Mouse (Mus musculus) CH12.LX (cell line): ENCODE results near the gene Cradd. TPM values are rescaled to one million over a fixed set of nuclear protein-coding genes. Genes with fewer than 3 reads are reported as not detected.

Source experiments
- DNase-seq: peaks from one replicate; pipeline ENCODE4 v3.0.0-alpha.2; 2013; ENCODE audit errors: extremely low read depth
- H3K27ac ChIP-seq: 2 replicates; pipeline ENCODE4 v1.5.1; 2012; ENCODE audit warnings: low read depth, mild to moderate bottlenecking, control low read depth, moderate library complexity; ENCODE audit not compliant: insufficient read depth
- H3K27me3 ChIP-seq: replicated peaks from 2 replicates; pipeline ENCODE3; 2012; ENCODE audit warnings: inconsistent platforms
- H3K36me3 ChIP-seq, 2 experiments: replicated peaks in 1 of 2; 2 replicates each; pipeline versions ENCODE3 to v1.6.1; 2012; ENCODE audit warnings: inconsistent platforms in 1 of 2, low read length in 1 of 2, mild to moderate bottlenecking in 1 of 2, mixed read lengths in 1 of 2, moderate library complexity in 1 of 2; ENCODE audit not compliant: control insufficient read depth in 1 of 2, insufficient read depth in 1 of 2
- H3K4me1 ChIP-seq, 2 experiments: 2 replicates each; pipeline ENCODE4 v1.6.1; 2012; ENCODE audit warnings: inconsistent platforms in 1 of 2, moderate library complexity in 1 of 2; ENCODE audit not compliant: insufficient read depth in 2 of 2, control insufficient read depth in 1 of 2
- H3K4me2 ChIP-seq: 2 replicates; pipeline ENCODE4 v1.6.1; 2012; ENCODE audit warnings: low read depth, mild to moderate bottlenecking, control low read depth; ENCODE audit not compliant: poor library complexity, insufficient read depth, severe bottlenecking
- H3K4me3 ChIP-seq, 3 experiments: fragments of 150-350 bp in 1 of 3; sonication (generic) in 1 of 3; replicated peaks in 1 of 3; 2 replicates each; pipeline versions ENCODE3 to v1.5.1; 2011 to 2012; ENCODE audit warnings: low read depth in 2 of 3, low read length in 2 of 3, mild to moderate bottlenecking in 2 of 3, moderate library complexity in 2 of 3, control low read depth in 1 of 3, improper control_type of control experiment in 1 of 3, inconsistent platforms in 1 of 3, mixed read lengths in 1 of 3; ENCODE audit not compliant: poor library complexity in 1 of 3
- H3K79me2 ChIP-seq: replicated peaks from 2 replicates; pipeline ENCODE4 v1.6.1; 2012; ENCODE audit warnings: mild to moderate bottlenecking, moderate library complexity; ENCODE audit not compliant: control insufficient read depth, poor library complexity, insufficient read depth, severe bottlenecking; ENCODE audit errors: extremely low read depth
- H3K9ac ChIP-seq: 2 replicates; pipeline ENCODE4 v1.6.1; 2012; ENCODE audit warnings: low read depth, mild to moderate bottlenecking, control low read depth, moderate library complexity; ENCODE audit not compliant: insufficient read depth
- H3K9me3 ChIP-seq: replicated peaks from 2 replicates; pipeline ENCODE3; 2012; ENCODE audit warnings: low read length, inconsistent platforms, mixed read lengths
- BHLHE40 ChIP-seq: IDR thresholded peaks from 2 replicates; pipeline ENCODE4 v1.6.1; 2011; ENCODE audit warnings: mild to moderate bottlenecking, low read depth, low read length, improper control_type of control experiment
- CHD1 ChIP-seq: IDR thresholded peaks from 2 replicates; pipeline ENCODE4 v1.6.1; 2012; ENCODE audit warnings: low read depth, low read length, improper control_type of control experiment, inconsistent platforms
- CHD2 ChIP-seq: IDR thresholded peaks from 2 replicates; pipeline ENCODE4 v1.6.1; 2011; ENCODE audit warnings: low read length, improper control_type of control experiment
- E2F4 ChIP-seq: IDR thresholded peaks from 2 replicates; pipeline ENCODE4 v1.6.1; 2011; ENCODE audit warnings: low read depth, low read length, improper control_type of control experiment; ENCODE audit not compliant: insufficient replicate concordance
- EP300 ChIP-seq: IDR thresholded peaks from 2 replicates; pipeline ENCODE4 v1.6.1; 2011; ENCODE audit warnings: low read length, improper control_type of control experiment
- HCFC1 ChIP-seq: IDR thresholded peaks from 2 replicates; pipeline ENCODE4 v1.6.1; 2012; ENCODE audit warnings: low read depth, mild to moderate bottlenecking, inconsistent platforms, low read length, improper control_type of control experiment
- IRF4 ChIP-seq: IDR thresholded peaks from 2 replicates; pipeline ENCODE4 v1.6.1; 2014; ENCODE audit warnings: low read depth, mild to moderate bottlenecking, inconsistent platforms, low read length, improper control_type of control experiment
- KAT2A ChIP-seq: IDR thresholded peaks from 2 replicates; pipeline ENCODE4 v1.6.1; 2012; ENCODE audit warnings: low read length, improper control_type of control experiment, inconsistent platforms; ENCODE audit not compliant: insufficient replicate concordance
- MAFK ChIP-seq: IDR thresholded peaks from 2 replicates; pipeline ENCODE4 v1.6.1; 2011; ENCODE audit warnings: low read length, improper control_type of control experiment; ENCODE audit not compliant: insufficient replicate concordance
- MAX ChIP-seq: IDR thresholded peaks from 2 replicates; pipeline ENCODE4 v1.6.1; 2011; ENCODE audit warnings: low read length, improper control_type of control experiment
- MEF2A ChIP-seq: IDR thresholded peaks from 2 replicates; pipeline ENCODE4 v1.6.1; 2014; ENCODE audit warnings: low read depth, mild to moderate bottlenecking, inconsistent platforms, low read length, improper control_type of control experiment, borderline replicate concordance
- NELFE ChIP-seq: IDR thresholded peaks from 2 replicates; pipeline ENCODE4 v1.6.1; 2011; ENCODE audit warnings: low read depth, low read length, improper control_type of control experiment
- PAX5 ChIP-seq: IDR thresholded peaks from 2 replicates; pipeline ENCODE4 v1.6.1; 2012; ENCODE audit warnings: low read length, inconsistent platforms, mixed read lengths
- POLR2A ChIP-seq: IDR thresholded peaks from 2 replicates; pipeline ENCODE4 v1.6.1; 2011; ENCODE audit warnings: low read depth, mild to moderate bottlenecking, improper control_type of control experiment, low read length
- POLR2AphosphoS2 ChIP-seq: IDR thresholded peaks from 2 replicates; pipeline ENCODE4 v1.6.1; 2011; ENCODE audit warnings: low read depth, low read length, improper control_type of control experiment
- RCOR1 ChIP-seq: conservative IDR thresholded peaks from 2 replicates; pipeline ENCODE4 v1.6.1; 2012; ENCODE audit warnings: low read depth, mild to moderate bottlenecking, inconsistent platforms, low read length, improper control_type of control experiment
- SIN3A ChIP-seq: IDR thresholded peaks from 2 replicates; pipeline ENCODE4 v1.6.1; 2012; ENCODE audit warnings: low read length, improper control_type of control experiment, inconsistent platforms
- SMC3 ChIP-seq: IDR thresholded peaks from 2 replicates; pipeline ENCODE4 v1.6.1; 2011; ENCODE audit warnings: low read depth, low read length, improper control_type of control experiment
- TBP ChIP-seq: conservative IDR thresholded peaks from 2 replicates; pipeline ENCODE4 v1.6.1; 2011; ENCODE audit warnings: low read depth, low read length, improper control_type of control experiment
- UBTF ChIP-seq: IDR thresholded peaks from 2 replicates; pipeline ENCODE4 v1.6.1; 2012; ENCODE audit warnings: low read depth, mild to moderate bottlenecking, inconsistent platforms, low read length, improper control_type of control experiment, moderate library complexity
- USF1 ChIP-seq: IDR thresholded peaks from 2 replicates; pipeline ENCODE4 v1.6.1; 2014; ENCODE audit warnings: low read depth, mild to moderate bottlenecking, inconsistent platforms, low read length, improper control_type of control experiment
- USF2 ChIP-seq: conservative IDR thresholded peaks from 2 replicates; pipeline ENCODE4 v1.6.1; 2011; ENCODE audit warnings: low read depth, low read length, improper control_type of control experiment
- ZC3H11A ChIP-seq: IDR thresholded peaks from 2 replicates; pipeline ENCODE4 v1.6.1; 2012; ENCODE audit warnings: low read depth, mild to moderate bottlenecking, inconsistent platforms, low read length, improper control_type of control experiment
- ZKSCAN1 ChIP-seq: IDR thresholded peaks from 2 replicates; pipeline ENCODE4 v1.6.1; 2012; ENCODE audit warnings: low read depth, inconsistent platforms, low read length, improper control_type of control experiment, borderline replicate concordance
- ZMIZ1 ChIP-seq: IDR thresholded peaks from 2 replicates; pipeline ENCODE4 v1.6.1; 2012; ENCODE audit warnings: low read depth, mild to moderate bottlenecking, inconsistent platforms, low read length, improper control_type of control experiment
- ZNF384 ChIP-seq: IDR thresholded peaks from 2 replicates; pipeline ENCODE4 v1.6.1; 2012; ENCODE audit warnings: low read depth, low read length, improper control_type of control experiment, inconsistent platforms
- dilution Hi-C: fragments of 300-500 bp; cut with MboI; formaldehyde crosslinking; loops from 2 replicates; pipeline ENCODE4 v1.14.3; 2020; ENCODE audit warnings: low sequenced_read_pairs; ENCODE audit not compliant: extremely low pct_unique_long_range_greater_than_20kb, extremely low pct_ligation_motif_present
- in situ Hi-C: fragments of 300-500 bp; cut with MboI; formaldehyde crosslinking; loops from 3 replicates; pipeline ENCODE4 v1.14.3; 2019; ENCODE audit warnings: low sequenced_read_pairs, low pct_ligation_motif_present, low pct_unique_long_range_greater_than_20kb, mixed read lengths
- polyA plus RNA-seq: library from polyadenylated mRNA; unstranded; fragments of >175 nt; gene quantifications from 2 replicates; pipeline ENCODE4 v1.2.1, GENCODE M21; 2012; ENCODE audit warnings: low read depth; ENCODE audit not compliant: insufficient read length
- total RNA-seq, 2 experiments: library from RNA; depleted of rRNA; stranded (reverse); fragments of 300-350 nt in 1 of 2; fragments of >200 nt in 1 of 2; gene quantifications; 2 replicates each; pipeline ENCODE4 v1.2.3; 2012 to 2014

Cradd gene
- total and polyA plus RNA-seq, 3 experiments = 5.6 to 8.8 (median 5.6) TPM

- Histone ChIP-seq H3K79me2 (no peaks in the 10 kb centered on the region), H3K4me2 (no peak overlapping the region), H3K27me3 (no peaks in the 10 kb centered on the region), H3K9ac (no peak overlapping the region), H3K9me3 (peaks cover 6% of the 10 kb centered on the region), H3K36me3 (no peaks in the 10 kb centered on the region), H3K4me3 (no peak overlapping the region), H3K4me1 (peaks cover 0 to 11% of the 10 kb centered on the region in 2 experiments; a peak in 2 of 4 replicates), H3K27ac (no peak overlapping the region)
- TF ChIP-seq KAT2A = no peak
- no peak for TF ChIP-seq E2F4
- no peak for TF ChIP-seq SMC3
- TF ChIP-seq NELFE = no peak
- TF ChIP-seq ZMIZ1 = no peak
- no peak for TF ChIP-seq SIN3A
- no peak for TF ChIP-seq POLR2AphosphoS2
- no peak for TF ChIP-seq MAX
- TF ChIP-seq HCFC1 = no peak
- TF ChIP-seq CHD1 = no peak
- TF ChIP-seq ZKSCAN1 = no peak
- no peak for TF ChIP-seq UBTF
- no peak for TF ChIP-seq MAFK
- TF ChIP-seq MEF2A = no peak
- no peak for TF ChIP-seq ZNF384
- no peak for TF ChIP-seq USF2
- TF ChIP-seq ZC3H11A = no peak
- TF ChIP-seq PAX5 = no peak
- dilution Hi-C loops = no loop called here
- DNase-seq = no peak
- in situ Hi-C loops = no loop called here
Measured at GRCm38 (mm10) chr10:95170721-95171354, 153.1 kb downstream of the Cradd start.

DNA sequence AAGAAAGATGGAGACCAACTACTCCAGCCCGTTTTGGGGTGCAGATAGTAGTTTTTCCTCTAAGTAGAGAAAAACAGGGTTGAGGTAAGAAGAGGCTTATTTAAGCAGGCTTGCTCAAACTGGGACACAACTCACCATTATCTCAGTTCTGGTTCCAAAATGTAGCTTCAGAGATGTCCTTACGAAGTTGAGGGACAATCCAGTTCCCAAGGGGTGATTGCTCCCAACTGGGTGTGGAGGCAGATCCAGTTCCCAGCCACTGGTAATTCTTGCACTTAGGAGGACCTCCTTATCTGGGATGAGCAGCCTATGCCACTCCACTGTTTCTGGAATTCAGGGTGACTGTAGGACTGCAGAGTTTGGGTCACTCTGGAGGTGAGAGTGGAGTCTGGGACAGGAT lies 159.0 kb downstream of the Cradd start:
- H3K27ac ChIP-seq = no peak overlapping the region
- in situ Hi-C loops = no loop called here
- no peaks in the 10 kb centered on the region for H3K27me3 ChIP-seq
- H3K4me3 ChIP-seq = no peak overlapping the region
- TF ChIP-seq RCOR1 (no peak), MEF2A (no peak), CHD1 (no peak), MAFK (no peak), HCFC1 (no peak), USF1 (no peak), TBP (no peak), CHD2 (no peak), NELFE (no peak), POLR2A (no peak), USF2 (no peak), IRF4 (no peak), ZKSCAN1 (no peak), EP300 (no peak), BHLHE40 (no peak), SMC3 (no peak), UBTF (no peak)
- peaks cover 0 to 4% of the 10 kb centered on the region in 2 experiments; a peak in 1 of 4 replicates for H3K4me1 ChIP-seq
- no peak overlapping the region for H3K4me2 ChIP-seq
- no peak for DNase-seq
- no peaks in the 10 kb centered on the region for H3K79me2 ChIP-seq
- no peak overlapping the region for H3K9ac ChIP-seq
- peaks cover 4% of the 10 kb centered on the region for H3K9me3 ChIP-seq
- dilution Hi-C loops = no loop called here
- no peaks in the 10 kb centered on the region for H3K36me3 ChIP-seq
